Mouse (Mus musculus) embryo, embryonic 9.5 days (tissue): ENCODE data around the gene Hoxd1.

Experiments used
- DNase-seq: peaks from one replicate; pipeline ENCODE4 v3.0.0-alpha.2; 2017; ENCODE audit errors: extremely low spot score

Gene Hoxd1

GRCm38 (mm10) chr2:74732513-74733316 is 30.1 kb upstream of the Hoxd1 start:
- DNase-seq: peak; percentile 71

GRCm38 (mm10) chr2:74733317-74733661 is 29.5 kb upstream of the Hoxd1 start:
- DNase-seq: peak; percentile 52

GRCm38 (mm10) chr2:74733765-74734164 is 29.0 kb upstream of the Hoxd1 start:
- DNase-seq: peak; percentile 66

GRCm38 (mm10) chr2:74734451-74734850 is 28.3 kb upstream of the Hoxd1 start:
- DNase-seq: peak; percentile 79

- DNase-seq: no peak
Measured at GRCm38 (mm10) chr2:74734996-74735811, 27.6 kb upstream of the Hoxd1 start.

GRCm38 (mm10) chr2:74735851-74736687 is 26.7 kb upstream of the Hoxd1 start:
- peak; percentile 81 for DNase-seq

GRCm38 (mm10) chr2:74736688-74737577 is 25.8 kb upstream of the Hoxd1 start:
- DNase-seq: peak; percentile 55

GRCm38 (mm10) chr2:74737578-74738070 is 25.2 kb upstream of the Hoxd1 start:
- peak; percentile 61 for DNase-seq

GRCm38 (mm10) chr2:74738623-74739475 is 23.9 kb upstream of the Hoxd1 start:
- peak; percentile 72 for DNase-seq

GRCm38 (mm10) chr2:74739476-74739800 is 23.3 kb upstream of the Hoxd1 start:
- no peak for DNase-seq

- DNase-seq: peak; percentile 37
Measured at GRCm38 (mm10) chr2:74739869-74740268, 22.9 kb upstream of the Hoxd1 start.

GRCm38 (mm10) chr2:74740311-74741091 is 22.3 kb upstream of the Hoxd1 start:
- peak; percentile 68 for DNase-seq

- peak; percentile 76 for DNase-seq
Measured at GRCm38 (mm10) chr2:74741252-74741978, 21.4 kb upstream of the Hoxd1 start.

GRCm38 (mm10) chr2:74741979-74742277 is 20.9 kb upstream of the Hoxd1 start:
- DNase-seq: peak; percentile 58

GRCm38 (mm10) chr2:74745540-74746297 is 17.1 kb upstream of the Hoxd1 start:
- peak; percentile 74 for DNase-seq

- DNase-seq: peak; percentile 57
Measured at GRCm38 (mm10) chr2:74746298-74746921, 16.4 kb upstream of the Hoxd1 start.

- peak; percentile 68 for DNase-seq
Measured at GRCm38 (mm10) chr2:74747006-74747405, 15.8 kb upstream of the Hoxd1 start.
